Mouse (Mus musculus) heart, embryonic 10.5 days (tissue): ENCODE results near the gene Dynlt1a. TPM values are rescaled to one million over a fixed set of nuclear protein-coding genes. Genes with fewer than 3 reads are reported as not detected.
"Not testable (repeated sequence)": the region's sequence is repeated elsewhere in the genome, so short reads cannot be mapped to it uniquely, and the experiment has no call there.

ENCODE experiments used
- DNase-seq: peaks from one replicate; pipeline ENCODE4 v3.0.0-alpha.2; 2017; ENCODE audit warnings: low spot score
- H3K27ac ChIP-seq: fragments of 300-500 bp; sonication (generic); 2 replicates; pipeline ENCODE4 v1.5.1; 2016; ENCODE audit warnings: mild to moderate bottlenecking
- H3K27me3 ChIP-seq: fragments of 300-500 bp; sonication (generic); 2 replicates; pipeline ENCODE4 v1.6.1; 2016; ENCODE audit warnings: mild to moderate bottlenecking; ENCODE audit not compliant: poor library complexity, insufficient read depth, severe bottlenecking
- H3K36me3 ChIP-seq: fragments of 300-500 bp; sonication (generic); 2 replicates; pipeline ENCODE4 v1.6.1; 2016; ENCODE audit warnings: mild to moderate bottlenecking, moderate library complexity
- H3K4me1 ChIP-seq: fragments of 300-500 bp; sonication (generic); 2 replicates; pipeline ENCODE4 v1.6.1; 2016; ENCODE audit warnings: mild to moderate bottlenecking
- H3K4me3 ChIP-seq: fragments of 300-500 bp; sonication (generic); 2 replicates; pipeline ENCODE4 v1.5.1; 2016; ENCODE audit warnings: mild to moderate bottlenecking, moderate library complexity
- H3K9me3 ChIP-seq: fragments of 300-500 bp; sonication (generic); 2 replicates; pipeline ENCODE4 v1.6.1; 2016; ENCODE audit warnings: mild to moderate bottlenecking, moderate library complexity
- WGBS: fragments of 180-500 bp; shearing (Covaris S2); methylation state at CpG from one replicate; pipeline ENCODE4 v1.1.7; 2016; 5-methylcytosine and 5-hydroxymethylcytosine counted together
- polyA plus RNA-seq: library from polyadenylated mRNA; unstranded; fragments of >200 nt; fragmentation: Nextera tagmentation; extraction: Ambion mirVana; gene quantifications from 2 replicates; pipeline ENCODE4 v1.2.1, GENCODE M21; 2016

The Dynlt1a gene
- polyA plus RNA-seq, result 13.7 and 17.6 TPM in 2 replicates

GRCm38 (mm10) chr17:6317339-6317985, at the start of gene Dynlt1a:
Gene Dynlt1a (minus strand): TSS chr17:6317500.
- H3K4me1 ChIP-seq, H3K9me3 ChIP-seq, H3K27me3 ChIP-seq, H3K36me3 ChIP-seq: not testable (repeated sequence)
- Histone ChIP-seq H3K4me3 (peak within 1 kb of the TSS; percentile 55), H3K27ac (0 out of 2 replicates have a peak within 1 kb of the TSS, but pooled peaks have one; percentile 56)
- DNase-seq, result peak; percentile 98
- WGBS, result 9% methylated on average over 21 of the region's 23 CpGs

GRCm38 (mm10) chr17:6355256-6355655, 38.0 kb upstream of the Dynlt1a start:
- H3K27ac ChIP-seq, H3K4me1 ChIP-seq, H3K36me3 ChIP-seq, H3K27me3 ChIP-seq, H3K9me3 ChIP-seq, DNase-seq, H3K4me3 ChIP-seq: not testable (repeated sequence)
- 81% methylated on average over 10 of the region's 10 CpGs for WGBS

- H3K4me1 ChIP-seq, H3K27ac ChIP-seq, H3K27me3 ChIP-seq, H3K9me3 ChIP-seq, H3K36me3 ChIP-seq, DNase-seq, H3K4me3 ChIP-seq: not testable (repeated sequence)
- no CpG with 5 or more reads among the region's 12 CpGs for WGBS
These were observed 25.4 kb upstream of the Dynlt1a start for GRCm38 (mm10) chr17:6342606-6343294.

GRCm38 (mm10) chr17:6328997-6329396, 11.7 kb upstream of the Dynlt1a start:
- not testable (repeated sequence) for H3K9me3 ChIP-seq, H3K4me3 ChIP-seq, H3K27ac ChIP-seq, H3K36me3 ChIP-seq, H3K27me3 ChIP-seq, DNase-seq, H3K4me1 ChIP-seq
- WGBS, result 60% methylated on average over 4 of the region's 4 CpGs

GRCm38 (mm10) chr17:6327554-6327953, 10.3 kb upstream of the Dynlt1a start:
- not testable (repeated sequence) for H3K4me1 ChIP-seq, H3K36me3 ChIP-seq, H3K27me3 ChIP-seq, H3K4me3 ChIP-seq, H3K27ac ChIP-seq, H3K9me3 ChIP-seq
- 90% methylated on average over 7 of the region's 7 CpGs for WGBS
- DNase-seq, result peak; percentile 31

- not testable (repeated sequence) for H3K27me3 ChIP-seq, H3K36me3 ChIP-seq, H3K4me3 ChIP-seq, H3K4me1 ChIP-seq, DNase-seq, H3K9me3 ChIP-seq, H3K27ac ChIP-seq
- 73% methylated on average over 6 of the region's 6 CpGs for WGBS
These were observed 8.2 kb upstream of the Dynlt1a start for GRCm38 (mm10) chr17:6325543-6325942.

GRCm38 (mm10) chr17:6325021-6325420, 7.7 kb upstream of the Dynlt1a start:
- DNase-seq, H3K27me3 ChIP-seq, H3K4me3 ChIP-seq, H3K9me3 ChIP-seq, H3K36me3 ChIP-seq, H3K27ac ChIP-seq, H3K4me1 ChIP-seq: not testable (repeated sequence)
- 58% methylated on average over 10 of the region's 10 CpGs for WGBS

- H3K27ac ChIP-seq, H3K4me1 ChIP-seq, H3K36me3 ChIP-seq, H3K27me3 ChIP-seq, DNase-seq, H3K4me3 ChIP-seq, H3K9me3 ChIP-seq: not testable (repeated sequence)
- whole genome bisulfite sequencing, result no CpG with 5 or more reads among the region's 10 CpGs
These were observed 4.4 kb upstream of the Dynlt1a start for GRCm38 (mm10) chr17:6321778-6322101.

GRCm38 (mm10) chr17:6321081-6321777, 3.9 kb upstream of the Dynlt1a start:
- DNase-seq, result not testable (repeated sequence)

GRCm38 (mm10) chr17:6316379-6317126, 747 bp downstream of the Dynlt1a start:
- H3K9me3 ChIP-seq, H3K4me1 ChIP-seq, H3K36me3 ChIP-seq, H3K27me3 ChIP-seq: not testable (repeated sequence)
- peak overlapping the region; percentile 55 for H3K4me3 ChIP-seq
- DNase-seq, result peak; percentile 68
- 0 out of 2 replicates have a peak overlapping the region, but pooled peaks have one; percentile 56 for H3K27ac ChIP-seq
- WGBS, result 4% methylated on average over 38 of the region's 38 CpGs

More at GRCm38 (mm10) chr17:6321081-6321777, 3.9 kb upstream of the Dynlt1a start:
- WGBS, result 1% methylated on average over 13 of the region's 60 CpGs
- H3K9me3 ChIP-seq, H3K4me1 ChIP-seq, H3K36me3 ChIP-seq, H3K27me3 ChIP-seq, H3K27ac ChIP-seq, H3K4me3 ChIP-seq: not testable (repeated sequence)

GRCm38 (mm10) chr17:6315706-6316105, 1.6 kb downstream of the Dynlt1a start:
- not testable (repeated sequence) for H3K4me3 ChIP-seq, H3K27ac ChIP-seq, H3K27me3 ChIP-seq, DNase-seq, H3K36me3 ChIP-seq, H3K9me3 ChIP-seq, H3K4me1 ChIP-seq
- WGBS, result 34% methylated on average over 3 of the region's 4 CpGs

- H3K4me3 ChIP-seq, H3K36me3 ChIP-seq, DNase-seq, H3K27me3 ChIP-seq, H3K9me3 ChIP-seq, H3K4me1 ChIP-seq, H3K27ac ChIP-seq: not testable (repeated sequence)
- 76% methylated on average over 2 of the region's 3 CpGs for whole genome bisulfite sequencing
These were observed 2.8 kb downstream of the Dynlt1a start for GRCm38 (mm10) chr17:6314493-6314892.

- H3K4me3 ChIP-seq, H3K4me1 ChIP-seq, H3K9me3 ChIP-seq, H3K27me3 ChIP-seq, DNase-seq, H3K36me3 ChIP-seq, H3K27ac ChIP-seq: not testable (repeated sequence)
- WGBS, result 67% methylated on average over 3 of the region's 3 CpGs
These were observed 4.5 kb downstream of the Dynlt1a start for GRCm38 (mm10) chr17:6312755-6313154.
